Mouse (Mus musculus) lung, adult 2 months (tissue): ENCODE measurements around the gene Mbnl2. TPM values are rescaled to one million over a fixed set of nuclear protein-coding genes. Genes with fewer than 3 reads are reported as not detected.

Source experiments
- DNase-seq: peaks from one replicate; pipeline ENCODE4 v3.0.0; 2022
- H3K4me1 ChIP-seq: fragments of 200-500 bp; 2 replicates; pipeline ENCODE4 v1.6.1; 2011; ENCODE audit warnings: low read length; ENCODE audit not compliant: control insufficient read depth, insufficient read depth
- H3K4me3 ChIP-seq: fragments of 200-500 bp; replicated peaks from 2 replicates; pipeline ENCODE3; 2011; ENCODE audit warnings: low read depth, mild to moderate bottlenecking, control low read depth, low read length; ENCODE audit errors: extremely low read depth
- CTCF ChIP-seq: fragments of 200-500 bp; IDR thresholded peaks from 2 replicates; pipeline ENCODE4 v1.5.1; 2011; ENCODE audit warnings: mild to moderate bottlenecking, low read length, control low read depth; ENCODE audit not compliant: insufficient read depth
- POLR2A ChIP-seq: fragments of 200-500 bp; IDR thresholded peaks from 2 replicates; pipeline ENCODE4 v1.6.1; 2011; ENCODE audit warnings: low read depth, mild to moderate bottlenecking, control low read depth, low read length, borderline replicate concordance; ENCODE audit errors: extremely low read depth
- WGBS: fragments of 180-500 bp; shearing (Covaris S2); methylation state at CpG from one replicate; pipeline ENCODE4 v1.1.7; 2018; 5-methylcytosine and 5-hydroxymethylcytosine counted together
- polyA plus RNA-seq: library from polyadenylated mRNA; depleted of rRNA; stranded (reverse); fragments of >200 nt; gene quantifications from 2 replicates; pipeline ENCODE4 v1.2.3, GENCODE M21; 2012

Gene Mbnl2
- polyA plus RNA-seq, 1 experiment: 130 TPM

DNA sequence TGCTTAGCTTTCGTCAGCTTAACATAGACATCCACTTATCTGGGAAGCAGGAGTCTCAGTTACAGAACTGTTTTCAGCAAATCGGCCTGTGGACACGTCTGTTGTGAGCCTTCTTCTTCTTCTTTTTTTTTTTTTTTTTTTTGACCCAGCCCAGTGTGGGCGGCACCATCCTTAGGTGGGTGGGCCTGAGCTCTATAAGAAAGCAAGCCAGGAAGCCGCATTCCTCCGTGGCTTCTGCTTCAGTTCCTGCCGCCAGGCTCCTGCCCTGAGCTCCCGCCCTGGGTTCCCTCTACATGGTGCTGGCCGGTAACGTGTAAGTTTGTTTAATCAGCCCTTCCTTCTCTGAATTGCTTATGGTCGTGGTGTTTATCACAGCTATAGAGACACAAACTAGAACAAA, 30.8 kb downstream of the Mbnl2 start:
- Histone ChIP-seq H3K4me3 (no peak overlapping the region), H3K4me1 (peaks cover 53% of the 10 kb centered on the region)
- DNase-seq: no peak
- TF ChIP-seq POLR2A (no peak), CTCF (no peak)
- 39% methylated on average over 11 of the region's 11 CpGs for WGBS

- no peak for TF ChIP-seq CTCF
- TF ChIP-seq POLR2A: no peak
- H3K4me1 ChIP-seq: peaks cover 56% of the 10 kb centered on the region
Measured at GRCm38 (mm10) chr14:120307356-120307755, 31.9 kb downstream of the Mbnl2 start.

DNA sequence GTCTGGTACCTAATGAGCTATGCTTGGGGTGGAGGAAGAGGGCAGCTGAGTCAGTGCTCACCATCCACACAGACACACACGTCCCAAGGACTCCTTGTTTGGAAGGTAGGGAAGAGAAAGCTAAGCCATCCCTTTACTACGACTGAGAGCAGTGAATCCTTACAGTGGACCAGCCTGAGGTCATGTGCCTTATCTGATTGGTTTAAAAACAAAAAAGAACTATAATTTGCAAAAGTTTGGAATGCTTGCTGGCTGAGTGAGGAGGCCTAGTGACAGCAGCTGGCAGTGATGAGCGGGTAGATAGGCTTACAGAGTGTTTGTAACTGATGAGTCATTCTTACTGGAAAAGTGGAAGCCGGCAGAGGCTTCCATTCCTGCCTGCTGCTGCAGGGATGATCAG, 32.5 kb downstream of the Mbnl2 start:
- no peak for DNase-seq
- H3K4me3 ChIP-seq: no peak overlapping the region
- 18% methylated on average over 4 of the region's 4 CpGs for WGBS
- no peak for TF ChIP-seq POLR2A
- TF ChIP-seq CTCF: no peak
- H3K4me1 ChIP-seq: peaks cover 58% of the 10 kb centered on the region

More at GRCm38 (mm10) chr14:120307356-120307755, 31.9 kb downstream of the Mbnl2 start:
- no peak for DNase-seq
- H3K4me3 ChIP-seq: no peak overlapping the region
- WGBS: 56% methylated on average over 3 of the region's 3 CpGs

- no peak for DNase-seq
- no peak overlapping the region for H3K4me3 ChIP-seq
- no peak for TF ChIP-seq CTCF
- no peak for TF ChIP-seq POLR2A
- 81% methylated on average over 6 of the region's 6 CpGs for whole genome bisulfite sequencing
- peaks cover 54% of the 10 kb centered on the region for H3K4me1 ChIP-seq
Measured at GRCm38 (mm10) chr14:120309691-120310090, 34.2 kb downstream of the Mbnl2 start.

DNA sequence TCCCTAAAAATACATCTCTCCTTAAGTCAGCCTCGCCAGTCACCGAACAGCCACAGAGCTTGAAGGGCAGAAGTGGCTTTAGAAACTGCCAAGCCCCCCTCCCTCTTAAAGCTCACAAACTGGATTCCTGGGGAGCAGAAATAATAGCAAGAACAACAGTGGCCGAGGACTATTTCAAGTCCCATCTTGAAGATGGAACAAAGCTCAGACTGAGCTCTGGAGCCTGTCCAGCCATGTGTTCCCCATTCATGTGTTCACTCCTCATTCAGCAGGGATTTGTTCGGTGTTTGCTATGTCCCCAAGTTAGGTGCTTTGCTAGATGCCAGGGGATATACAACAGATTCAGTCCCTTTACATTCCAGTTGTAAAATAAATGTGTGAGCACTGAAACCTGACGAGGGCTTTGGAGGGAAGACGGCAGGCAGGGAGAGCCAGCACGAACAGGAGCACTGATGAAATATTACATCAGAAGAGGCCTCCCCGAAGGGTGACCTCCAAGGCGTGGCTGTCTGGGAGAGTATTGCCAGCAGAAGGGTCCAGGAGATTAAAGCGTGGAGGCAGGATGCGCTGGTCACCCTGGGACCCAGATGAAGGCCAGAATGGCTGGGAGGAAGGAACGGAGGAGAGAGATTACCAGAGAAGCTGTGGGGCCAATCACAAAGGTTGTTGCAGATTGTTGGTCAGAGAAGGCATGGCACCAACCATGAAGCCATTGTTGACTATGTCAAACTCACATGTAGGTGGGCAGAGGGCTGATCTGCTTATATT, 36.0 kb downstream of the Mbnl2 start:
- TF ChIP-seq POLR2A (no peak), CTCF (no peak)
- DNase-seq: no peak
- H3K4me1 ChIP-seq: peaks cover 52% of the 10 kb centered on the region
- H3K4me3 ChIP-seq: no peak overlapping the region
- WGBS: 51% methylated on average over 12 of the region's 12 CpGs

GRCm38 (mm10) chr14:120312661-120313406, 37.4 kb downstream of the Mbnl2 start:
- peaks cover 44% of the 10 kb centered on the region for H3K4me1 ChIP-seq
- peak; percentile 51 for DNase-seq
- no peak for TF ChIP-seq CTCF
- no peak for TF ChIP-seq POLR2A
- 60% methylated on average over 12 of the region's 12 CpGs for WGBS
- no peak overlapping the region for H3K4me3 ChIP-seq

DNA sequence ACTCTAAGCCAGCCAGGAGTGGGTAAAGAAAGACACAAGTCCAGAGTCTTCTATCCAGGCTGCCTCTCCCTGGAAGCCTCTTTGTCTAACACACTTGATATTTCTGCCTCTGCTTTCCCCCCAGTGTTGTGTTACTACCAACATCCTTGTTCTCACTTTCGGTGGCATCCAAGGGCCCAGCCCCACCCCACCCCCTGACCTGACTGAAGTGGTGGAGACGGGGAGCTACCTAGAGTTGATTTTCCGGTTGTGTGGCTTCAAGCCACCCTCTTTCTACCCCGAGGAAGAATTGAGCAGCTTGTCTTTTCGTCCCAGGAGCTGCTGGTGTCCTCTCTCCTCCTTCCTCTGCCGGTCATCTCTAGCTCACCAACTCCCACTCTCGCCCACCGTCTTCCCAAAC, 38.0 kb downstream of the Mbnl2 start:
- 47% methylated on average over 8 of the region's 8 CpGs for WGBS

DNA sequence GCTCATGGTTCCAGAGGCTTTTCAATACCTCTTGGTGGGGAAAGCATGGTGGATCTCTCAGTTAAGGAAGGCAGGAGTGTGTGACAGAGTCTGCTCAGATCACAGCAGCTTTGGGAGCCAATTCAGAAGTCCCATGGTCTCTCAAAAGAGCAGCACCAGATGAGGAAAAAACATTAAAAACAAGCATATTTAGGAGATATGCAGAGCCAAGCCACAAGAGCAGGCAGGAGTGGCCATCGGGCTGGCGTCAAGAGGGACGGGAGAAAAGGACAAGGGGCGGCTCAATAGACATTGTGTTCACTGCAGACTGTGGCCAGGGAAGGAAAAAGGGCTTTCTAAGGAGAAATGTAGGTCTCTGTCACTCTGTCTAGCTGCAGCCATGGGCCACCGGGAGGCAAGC, 40.3 kb downstream of the Mbnl2 start:
- TF ChIP-seq CTCF (no peak), POLR2A (no peak)
- Histone ChIP-seq H3K4me1 (peaks cover 34% of the 10 kb centered on the region), H3K4me3 (no peak overlapping the region)
- no peak for DNase-seq
- 57% methylated on average over 5 of the region's 5 CpGs for WGBS

More for the DNA sequence above, 38.0 kb downstream of the Mbnl2 start:
- DNase-seq: no peak
- Histone ChIP-seq H3K4me3 (no peak overlapping the region), H3K4me1 (peaks cover 41% of the 10 kb centered on the region)
- no peak for TF ChIP-seq POLR2A
- no peak for TF ChIP-seq CTCF

GRCm38 (mm10) chr14:120318326-120318935, 43.0 kb downstream of the Mbnl2 start:
- Histone ChIP-seq H3K4me3 (no peak overlapping the region), H3K4me1 (peaks cover 27% of the 10 kb centered on the region)
- no peak for DNase-seq
- TF ChIP-seq POLR2A (no peak), CTCF (no peak)
- 57% methylated on average over 6 of the region's 6 CpGs for WGBS

DNA sequence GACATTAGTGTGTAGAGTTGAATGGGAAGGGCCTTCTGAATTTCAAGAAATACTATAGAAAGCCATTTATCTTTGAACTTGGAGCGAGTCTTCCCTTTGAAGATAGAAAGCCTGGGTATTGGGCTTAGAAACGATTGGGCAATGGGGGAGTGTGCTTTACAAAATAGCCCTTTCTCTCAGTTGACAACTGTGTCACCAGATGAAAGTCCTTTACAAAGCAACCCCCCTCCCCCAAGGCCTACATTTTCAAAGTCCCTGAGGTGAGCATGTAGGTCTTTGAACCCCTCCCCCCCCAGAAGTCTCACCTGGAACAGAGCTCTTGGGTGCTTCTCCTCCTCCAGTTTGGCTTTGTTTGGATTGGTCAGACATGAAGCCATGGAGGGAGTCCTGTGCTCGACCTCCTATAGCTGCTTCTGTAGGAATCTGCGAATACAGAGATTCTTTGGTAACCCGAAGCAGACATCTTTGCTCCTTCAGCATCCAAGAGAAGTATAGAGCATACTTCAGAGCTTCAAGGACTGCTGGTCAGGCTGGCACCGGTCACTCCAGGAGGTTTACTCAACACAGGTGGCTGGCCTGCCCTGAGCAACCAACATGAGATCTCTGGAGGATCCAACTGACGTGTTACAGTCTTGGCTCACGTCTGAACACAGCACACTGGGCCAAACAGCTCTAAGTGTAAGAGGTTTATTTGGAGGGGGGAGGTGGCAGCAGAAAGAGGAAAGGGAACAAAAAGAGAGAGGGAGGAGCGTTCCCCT, 43.7 kb downstream of the Mbnl2 start:
- H3K4me1 ChIP-seq: peaks cover 29% of the 10 kb centered on the region
- DNase-seq: no peak
- 57% methylated on average over 9 of the region's 9 CpGs for WGBS
- H3K4me3 ChIP-seq: no peak overlapping the region
- no peak for TF ChIP-seq POLR2A
- TF ChIP-seq CTCF: no peak
